Mouse (Mus musculus) CH12F3 (cell line): ENCODE measurements around the gene Megf11.

Source experiments
- in situ Hi-C: fragments of 300-500 bp; cut with MboI; formaldehyde crosslinking; loops from 2 replicates; pipeline ENCODE4 v1.14.3; 2020; ENCODE audit warnings: low sequenced_read_pairs

Gene Megf11

GRCm38 (mm10) chr9:64385511-64386465 is at the start of gene Megf11:
Gene Megf11, plus strand, starts transcription at chr9:64385626.
- in situ Hi-C loops: no loop called here

DNA sequence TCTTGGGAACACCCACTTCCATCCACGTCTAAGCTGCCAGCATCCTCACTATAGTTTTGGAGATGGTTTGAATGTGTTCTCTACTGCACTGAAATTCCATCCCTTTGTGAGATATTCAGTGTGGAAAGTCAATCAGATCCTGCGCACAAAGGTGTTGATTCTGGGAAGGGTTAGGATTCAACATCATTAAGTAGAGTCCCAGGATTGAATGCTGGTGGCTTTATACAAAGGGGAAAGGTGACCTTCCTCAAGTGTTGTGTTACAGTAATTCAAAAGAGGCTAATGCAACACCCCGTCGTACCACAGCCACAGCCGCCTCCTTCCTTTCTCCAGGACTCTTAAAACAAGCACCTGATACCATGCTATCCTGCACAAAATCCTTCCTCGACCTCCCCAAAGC is 49.6 kb upstream of the Megf11 start:
- in situ Hi-C loops: no loop called here

GRCm38 (mm10) chr9:64339361-64339760 is 46.1 kb upstream of the Megf11 start:
- in situ Hi-C loops: no loop called here

GRCm38 (mm10) chr9:64340351-64341253 is 44.8 kb upstream of the Megf11 start:
- in situ Hi-C loops: no loop called here

GRCm38 (mm10) chr9:64341254-64341566 is 44.2 kb upstream of the Megf11 start, which contains the start of gene Dis3l:
Gene Dis3l, minus strand, starts transcription at chr9:64341288.
- in situ Hi-C loops: no loop called here

DNA sequence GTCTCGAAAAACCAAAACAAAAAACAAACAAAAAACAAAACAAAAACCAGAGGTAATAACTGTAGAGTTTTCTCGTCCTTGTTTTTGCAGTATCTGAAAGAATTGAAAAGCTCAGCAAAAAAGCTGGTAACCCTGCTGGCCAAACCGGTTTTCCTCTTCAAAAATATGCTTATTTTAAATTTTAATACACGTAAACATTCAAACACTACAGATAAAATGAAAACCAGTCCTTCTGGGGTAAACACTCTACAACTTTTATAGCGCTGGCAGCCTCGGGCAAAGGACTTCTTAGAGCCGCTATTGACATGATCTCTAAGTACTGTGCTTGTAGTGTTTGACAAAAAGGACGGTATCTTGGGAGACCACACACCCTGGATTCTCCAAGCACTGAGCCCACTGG is 43.8 kb upstream of the Megf11 start:
- in situ Hi-C loops: no loop called here

GRCm38 (mm10) chr9:64343656-64344055 is 41.8 kb upstream of the Megf11 start:
- in situ Hi-C loops: no loop called here

DNA sequence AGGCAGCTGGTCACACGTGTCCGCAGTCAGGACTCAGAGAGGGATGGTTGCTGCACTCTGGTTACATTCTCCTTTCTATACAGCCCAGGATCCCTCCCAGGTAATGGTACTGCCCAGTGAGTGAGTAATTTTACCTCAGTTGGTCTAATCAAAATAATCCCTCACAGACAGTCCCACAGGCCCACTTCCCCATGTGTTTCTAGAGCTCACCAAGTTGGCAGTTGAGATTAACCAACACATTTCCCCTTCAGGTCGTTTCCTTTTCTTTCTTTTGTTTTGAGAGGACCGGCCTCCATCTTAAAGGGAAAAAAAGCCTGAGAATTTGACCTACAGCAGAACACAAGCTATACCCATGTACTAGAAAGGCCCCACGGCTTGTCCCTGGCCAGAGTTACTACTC is 39.5 kb upstream of the Megf11 start:
- in situ Hi-C loops: no loop called here

GRCm38 (mm10) chr9:64347377-64347776 is 38.0 kb upstream of the Megf11 start:
- in situ Hi-C loops: no loop called here

GRCm38 (mm10) chr9:64349490-64349889 is 35.9 kb upstream of the Megf11 start:
- in situ Hi-C loops: no loop called here

DNA sequence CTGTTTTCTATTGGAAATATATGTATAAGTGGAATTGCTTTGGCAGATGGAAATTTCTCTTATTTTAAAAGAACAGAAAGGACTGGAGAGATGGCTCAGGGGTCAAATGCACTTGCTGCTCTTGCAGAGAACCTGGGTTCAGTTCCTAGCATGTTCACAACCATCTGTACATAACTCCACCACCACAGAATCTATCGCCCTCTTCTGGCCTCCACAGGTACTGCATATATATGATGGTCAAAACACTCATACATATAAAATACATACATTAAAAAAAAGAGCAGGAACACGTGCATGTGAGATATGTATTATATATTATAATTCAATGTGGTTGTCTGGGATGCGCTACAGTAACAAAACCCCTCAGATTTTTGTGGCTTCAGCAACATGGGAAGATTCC is 34.2 kb upstream of the Megf11 start:
- in situ Hi-C loops: no loop called here

- in situ Hi-C loops: no loop called here
Observed at GRCm38 (mm10) chr9:64355627-64356026, 29.8 kb upstream of the Megf11 start.

DNA sequence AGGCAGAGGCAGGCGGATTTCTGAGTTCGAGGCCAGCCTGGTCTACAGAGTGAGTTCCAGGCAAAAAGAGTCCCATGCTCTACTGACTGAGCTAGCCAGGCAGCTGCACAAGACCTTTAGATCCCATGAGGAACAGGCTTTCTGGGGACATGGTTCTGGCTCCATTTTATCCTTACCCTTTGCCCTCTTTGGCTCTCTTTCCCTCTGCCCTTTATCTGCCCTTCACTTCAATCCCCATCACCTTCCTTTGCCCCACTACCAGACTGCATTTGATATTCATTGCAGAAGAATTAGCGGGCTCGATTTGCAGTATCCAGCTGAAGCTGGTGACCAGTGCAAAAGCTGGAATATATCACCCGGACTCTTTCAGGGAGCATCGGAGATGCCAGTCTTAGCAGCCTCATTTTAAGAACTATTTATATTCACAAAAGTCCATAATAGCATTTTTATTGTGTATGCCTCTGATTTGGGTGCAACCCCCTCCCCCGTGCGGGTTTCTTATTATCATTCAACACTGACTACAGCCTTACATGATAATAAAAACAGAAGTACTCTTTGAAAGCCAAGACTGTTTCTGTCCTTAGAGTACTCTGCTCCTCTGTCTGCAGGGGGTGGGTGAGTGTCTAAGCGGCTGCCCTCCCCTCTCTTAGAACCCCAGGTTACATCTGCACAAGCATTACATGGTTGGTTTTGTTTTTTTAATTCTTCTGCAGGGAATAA is 24.0 kb upstream of the Megf11 start:
- in situ Hi-C loops: no loop called here

DNA sequence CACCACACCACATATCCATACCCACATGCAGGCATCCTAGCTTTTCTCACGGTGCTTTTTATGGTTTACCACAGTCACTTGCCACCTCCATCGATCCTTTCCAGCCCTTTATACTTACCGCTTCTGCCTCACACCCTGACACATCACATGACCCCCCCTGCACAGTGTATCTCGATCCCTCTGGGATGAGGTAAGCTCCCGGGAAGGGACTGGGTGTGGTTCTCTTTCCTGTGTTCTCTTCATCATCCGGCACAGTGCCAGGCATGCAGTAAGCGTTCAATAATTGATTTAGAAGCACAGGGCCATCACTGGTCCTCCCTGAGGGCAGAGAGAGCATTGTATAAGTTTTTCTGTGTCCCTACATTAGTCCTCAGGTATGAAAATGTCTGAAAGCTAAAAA is 15.6 kb upstream of the Megf11 start:
- in situ Hi-C loops: no loop called here

- in situ Hi-C loops: no loop called here
Observed at GRCm38 (mm10) chr9:64371305-64371819, 14.1 kb upstream of the Megf11 start.

DNA sequence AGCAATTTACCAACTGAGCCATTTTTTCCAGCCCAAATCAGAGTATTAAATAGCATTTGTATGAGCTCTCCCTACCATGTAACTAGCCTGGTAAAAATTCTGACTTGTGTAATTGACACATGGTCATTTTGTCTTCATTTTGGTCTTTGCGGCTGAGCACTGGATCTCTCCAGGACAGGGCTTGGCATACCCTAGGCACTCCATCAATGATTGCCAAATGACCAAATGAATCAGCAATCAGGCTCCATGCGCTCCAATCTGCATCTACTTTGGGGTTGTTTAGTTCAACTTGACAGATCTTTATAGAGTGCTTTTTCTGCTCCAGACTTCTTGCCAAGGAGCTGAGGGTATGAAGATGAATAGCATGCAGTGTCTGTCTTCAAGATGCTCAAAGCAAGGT is 9.0 kb upstream of the Megf11 start:
- in situ Hi-C loops: no loop called here

GRCm38 (mm10) chr9:64383021-64383788 is 2.2 kb upstream of the Megf11 start:
- in situ Hi-C loops: no loop called here

DNA sequence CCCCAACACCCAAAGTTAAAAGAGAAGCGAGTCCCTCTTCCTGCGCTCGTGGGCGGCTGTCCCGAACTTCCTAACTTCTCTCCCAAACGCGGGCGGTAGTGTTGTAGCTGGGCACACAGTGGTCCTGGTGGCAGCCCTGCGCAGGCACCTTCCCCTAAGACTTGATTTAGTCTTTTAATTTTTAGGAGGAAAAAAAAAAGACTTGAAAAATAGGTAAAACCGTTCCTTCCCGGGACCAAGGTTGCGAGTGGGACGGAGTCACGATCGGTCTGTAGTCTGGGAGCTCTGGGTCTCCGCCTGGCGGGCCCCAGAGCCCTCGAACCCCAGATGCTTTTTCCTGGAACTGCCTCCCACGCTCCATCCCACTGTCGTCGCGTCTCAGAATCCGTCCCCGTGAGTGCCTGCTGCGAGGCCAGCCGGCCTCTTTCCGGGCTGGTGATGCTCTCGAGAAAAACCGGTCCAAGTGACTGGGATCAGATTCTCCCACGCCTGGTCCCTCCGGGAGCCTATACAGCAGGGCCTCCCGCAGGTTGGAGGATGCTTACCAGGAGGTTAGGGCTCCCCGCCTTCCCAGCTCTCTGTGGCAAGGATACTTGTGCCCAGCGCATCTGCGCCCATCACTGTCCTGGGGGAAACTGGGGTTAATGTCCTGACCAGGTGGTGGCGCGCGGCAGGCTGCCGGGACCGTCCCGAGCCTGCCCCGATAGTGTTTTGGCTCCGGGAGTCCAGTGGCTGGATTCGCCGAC is 1.2 kb downstream of the Megf11 start:
- in situ Hi-C loops: no loop called here

- in situ Hi-C loops: no loop called here
Observed at GRCm38 (mm10) chr9:64389576-64390292, 4.3 kb downstream of the Megf11 start.
